Mouse (Mus musculus) ES-E14 (cell line): ENCODE measurements around the gene Rhbdf1. TPM values are rescaled to one million over a fixed set of nuclear protein-coding genes. Genes with fewer than 3 reads are reported as not detected.

Experiments used
- DNase-seq: peaks from one replicate; pipeline ENCODE4 v3.0.0-alpha.2; 2013; ENCODE audit warnings: low read depth, low spot score
- H3K27ac ChIP-seq: 2 replicates; pipeline ENCODE4 v1.5.1; 2012; ENCODE audit warnings: low read depth, mild to moderate bottlenecking, low read length, moderate library complexity, mixed read lengths; ENCODE audit not compliant: poor library complexity, insufficient read depth, severe bottlenecking
- H3K36me3 ChIP-seq: 2 replicates; pipeline ENCODE4 v1.6.1; 2012; ENCODE audit warnings: mild to moderate bottlenecking, low read length, moderate library complexity, mixed read lengths; ENCODE audit not compliant: control insufficient read depth, poor library complexity, insufficient read depth, severe bottlenecking
- H3K4me1 ChIP-seq, 2 experiments: fragments of 150-350 bp in 1 of 2; sonication (generic) in 1 of 2; 2 replicates each; pipeline ENCODE4 v1.6.1; 2012; ENCODE audit warnings: low read length in 2 of 2, mild to moderate bottlenecking in 1 of 2, mixed read lengths in 1 of 2; ENCODE audit not compliant: control insufficient read depth in 2 of 2, insufficient read depth in 2 of 2, poor library complexity in 1 of 2
- H3K4me3 ChIP-seq, 2 experiments: fragments of 150-350 bp in 1 of 2; sonication (generic) in 1 of 2; 2 replicates each; pipeline ENCODE4 v1.5.1; 2012; ENCODE audit warnings: low read length in 2 of 2, low read depth in 1 of 2, mild to moderate bottlenecking in 1 of 2, mixed read lengths in 1 of 2; ENCODE audit not compliant: insufficient read depth in 1 of 2, poor library complexity in 1 of 2, severe bottlenecking in 1 of 2
- H3K9ac ChIP-seq: 2 replicates; pipeline ENCODE4 v1.6.1; 2012; ENCODE audit warnings: low read depth, mild to moderate bottlenecking, low read length, mixed read lengths; ENCODE audit not compliant: poor library complexity, insufficient read depth, severe bottlenecking
- H3K9me3 ChIP-seq: fragments of 150-350 bp; sonication (generic); 2 replicates; pipeline ENCODE4 v1.6.1; 2012; ENCODE audit warnings: low read depth, mild to moderate bottlenecking, low read length; ENCODE audit not compliant: control insufficient read depth, insufficient read depth
- CHD2 ChIP-seq: IDR thresholded peaks from 2 replicates; pipeline ENCODE4 v1.6.1; 2014; ENCODE audit warnings: mild to moderate bottlenecking, low read depth, low read length, inconsistent platforms
- HCFC1 ChIP-seq: IDR thresholded peaks from 2 replicates; pipeline ENCODE4 v1.6.1; 2012; ENCODE audit warnings: low read length, inconsistent platforms, borderline replicate concordance; ENCODE audit not compliant: insufficient read depth
- MAFK ChIP-seq: IDR thresholded peaks from 2 replicates; pipeline ENCODE4 v1.6.1; 2014; ENCODE audit warnings: mild to moderate bottlenecking, low read depth, low read length, inconsistent platforms; ENCODE audit not compliant: insufficient read depth
- ZC3H11A ChIP-seq: IDR thresholded peaks from 2 replicates; pipeline ENCODE4 v1.6.1; 2012; ENCODE audit warnings: low read depth, mild to moderate bottlenecking, inconsistent platforms, low read length, borderline replicate concordance
- ZNF384 ChIP-seq: IDR thresholded peaks from 2 replicates; pipeline ENCODE4 v1.6.1; 2012; ENCODE audit warnings: low read depth, low read length, inconsistent platforms
- in situ Hi-C, 2 experiments: fragments of 600-800 bp; cut with MboI; formaldehyde crosslinking; loops; one replicate each; pipeline ENCODE4 v1.15.1; 2025; ENCODE audit warnings: low sequenced_read_pairs in 2 of 2, inconsistent platforms in 1 of 2; ENCODE audit not compliant: unreplicated experiment in 2 of 2
- total RNA-seq: library from RNA; depleted of rRNA; stranded (reverse); fragments of 300-350 nt; gene quantifications from 2 replicates; pipeline ENCODE4 v1.2.3, GENCODE M21; 2012

Gene Rhbdf1
- total RNA-seq, 1 experiment, result 24.8 TPM

DNA sequence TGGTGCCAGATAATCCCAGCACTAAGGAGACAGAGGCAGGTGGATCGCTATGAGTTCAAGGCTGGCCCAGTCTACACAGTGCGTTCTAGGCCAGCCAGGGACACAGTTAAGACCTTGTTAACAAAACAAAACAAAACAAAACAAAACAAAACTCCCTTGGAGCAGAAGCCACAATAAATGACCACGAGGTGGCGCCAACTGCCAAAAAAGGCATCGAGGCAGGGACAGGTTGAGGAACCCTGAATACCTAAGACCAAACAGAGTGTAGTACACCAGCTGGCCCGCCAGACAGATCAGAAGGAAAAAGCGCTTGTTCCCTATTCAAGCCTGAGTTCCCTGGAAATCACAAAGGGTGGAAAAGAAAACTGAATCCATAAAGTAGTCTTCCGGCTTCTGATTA, 5.2 kb downstream of the Rhbdf1 start:
- H3K36me3 ChIP-seq, result peaks cover 28% of the 10 kb centered on the region; the same call in 1 of the 2 replicates
- H3K4me3 ChIP-seq, result no peak overlapping the region
- H3K27ac ChIP-seq, result no peak overlapping the region
- DNase-seq, result peak; percentile 87
- no peak for TF ChIP-seq CHD2
- TF ChIP-seq ZC3H11A, result peak; percentile 32; the same call in 1 of the 2 replicates
- H3K9me3 ChIP-seq, result no peaks in the 10 kb centered on the region
- in situ Hi-C loops, result no loop called here
- no peak overlapping the region for H3K9ac ChIP-seq
- H3K4me1 ChIP-seq, result peaks cover 0 to 22% of the 10 kb centered on the region in 2 experiments; a peak in 2 of 4 replicates

DNA sequence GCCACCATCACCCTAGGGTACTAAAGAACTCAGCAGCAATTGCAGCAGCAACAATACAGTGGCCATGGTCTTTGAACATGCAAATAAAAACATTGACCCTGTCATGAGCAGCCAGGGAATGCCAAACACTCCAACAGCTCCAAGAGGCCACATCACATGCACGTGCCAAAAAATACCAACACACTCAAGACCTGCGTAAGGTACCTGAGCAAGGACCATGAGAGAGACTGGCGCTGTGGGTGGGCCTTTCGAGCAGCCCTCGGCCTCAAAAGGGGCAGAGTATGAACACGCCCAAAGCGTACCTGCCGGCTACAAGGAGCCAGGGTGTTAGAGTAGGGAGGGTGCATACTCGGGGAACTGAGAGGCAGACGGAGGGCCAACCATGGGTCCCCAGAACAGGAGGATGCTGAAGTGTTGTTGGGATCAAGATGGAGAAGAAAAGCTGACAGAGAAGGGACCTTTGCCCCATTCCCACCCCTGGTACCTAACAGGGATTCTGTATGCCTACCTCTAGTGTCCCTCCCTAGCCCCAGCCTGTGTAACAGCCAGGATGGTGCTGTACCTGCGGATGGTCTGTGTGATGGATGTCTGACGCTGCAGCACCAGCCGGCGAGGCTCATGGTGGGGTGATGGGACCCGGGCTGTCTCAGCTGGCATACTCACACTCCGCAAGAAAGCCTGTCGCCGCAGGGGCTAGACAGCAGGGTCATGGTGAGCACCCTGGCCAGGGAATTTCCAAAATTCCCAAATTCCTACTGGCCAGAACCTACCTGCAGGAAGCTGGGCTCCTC, 6.5 kb downstream of the Rhbdf1 start:
- H3K4me1 ChIP-seq, result peaks cover 2 to 23% of the 10 kb centered on the region in 2 experiments; a peak in 2 of 4 replicates
- no peak overlapping the region for H3K27ac ChIP-seq
- H3K9ac ChIP-seq, result no peak overlapping the region
- H3K9me3 ChIP-seq, result no peaks in the 10 kb centered on the region
- no peak for DNase-seq
- in situ Hi-C loops, result no loop called here
- no peak overlapping the region for H3K4me3 ChIP-seq
- TF ChIP-seq ZNF384 (no peak), MAFK (no peak), ZC3H11A (no peak), CHD2 (no peak), HCFC1 (no peak)
- H3K36me3 ChIP-seq, result peaks cover 37% of the 10 kb centered on the region; the same call in 1 of the 2 replicates

DNA sequence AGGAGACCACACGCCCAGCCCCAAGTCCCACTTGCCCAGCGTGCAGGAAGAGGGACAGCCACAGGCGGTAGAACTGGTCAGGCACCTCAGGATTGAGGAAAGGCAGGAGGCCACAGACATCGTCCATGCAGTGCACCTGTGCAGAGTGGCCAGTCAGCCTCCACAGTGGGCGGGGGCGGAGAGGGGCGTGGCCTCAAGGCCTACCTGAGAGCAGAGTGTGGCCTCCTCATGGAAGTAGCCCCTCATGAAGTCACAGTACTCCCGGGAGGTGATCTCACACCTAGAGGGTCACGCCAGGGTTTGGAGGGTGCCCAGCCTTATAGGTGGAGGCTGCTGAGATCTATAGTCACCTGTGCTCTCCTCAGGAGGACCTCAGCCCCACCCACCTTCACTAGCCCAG, 11.5 kb downstream of the Rhbdf1 start:
- no peak for TF ChIP-seq ZNF384
- no peak for TF ChIP-seq HCFC1
- DNase-seq, result no peak
- no peak overlapping the region for H3K9ac ChIP-seq
- H3K27ac ChIP-seq, result no peak overlapping the region
- in situ Hi-C loops, result no loop called here
- H3K4me1 ChIP-seq, result peaks cover 2 to 5% of the 10 kb centered on the region in 2 experiments; a peak in 2 of 4 replicates
- H3K9me3 ChIP-seq, result no peaks in the 10 kb centered on the region
- H3K4me3 ChIP-seq, result no peak overlapping the region
- peaks cover 59% of the 10 kb centered on the region; the same call in 1 of the 2 replicates for H3K36me3 ChIP-seq

DNA sequence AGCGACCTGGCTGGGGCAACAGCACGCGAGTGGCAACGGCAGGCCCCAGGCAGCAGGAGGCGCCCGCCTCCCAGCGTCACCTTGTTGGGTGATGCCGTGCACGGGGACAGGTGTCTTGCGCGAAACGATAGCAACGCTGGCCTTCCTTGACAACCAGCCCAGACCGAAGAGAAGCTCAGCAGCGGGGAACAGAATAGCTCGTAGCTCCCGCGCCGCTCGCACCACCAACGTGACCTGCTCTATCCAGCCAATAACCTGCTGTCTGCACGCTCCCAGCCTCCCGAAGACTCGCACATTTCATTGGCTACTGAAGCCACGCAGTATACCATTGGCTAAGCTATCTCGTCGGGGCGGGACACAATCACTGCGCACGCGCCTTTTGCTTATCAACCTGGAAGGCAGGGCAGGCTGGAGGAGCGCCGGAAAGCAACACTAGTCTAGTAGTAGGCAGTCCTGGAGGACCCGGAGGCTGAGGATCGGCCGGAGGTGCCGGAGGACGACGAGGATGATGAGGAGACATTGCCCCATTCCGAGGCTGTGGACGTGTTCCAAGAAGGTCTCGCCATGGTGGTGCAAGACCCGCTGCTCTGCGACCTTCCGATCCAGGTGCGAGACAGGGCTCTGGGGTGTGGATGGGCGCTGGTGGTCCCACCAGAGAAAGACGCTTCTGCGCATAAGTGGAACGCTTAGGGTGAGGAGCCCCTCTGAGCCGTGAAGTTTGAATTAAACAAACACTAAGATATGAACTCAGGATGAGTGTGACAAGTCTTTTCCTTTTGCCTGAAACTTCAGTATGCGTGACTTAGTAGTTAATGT, 16.8 kb downstream of the Rhbdf1 start, which contains the start of gene Snrnp25:
TSS of gene Snrnp25 (plus strand) at position 358 of the 816 bp plus-strand sequence.
- H3K27ac ChIP-seq, result no peak within 1 kb of the TSS; the same call in 1 of the 2 replicates
- peak; percentile 97 for DNase-seq

More for the DNA sequence above, 16.8 kb downstream of the Rhbdf1 start, which contains the start of gene Snrnp25:
- peaks cover 23% of the 10 kb centered on the region; the same call in 1 of the 2 replicates for H3K36me3 ChIP-seq
- H3K4me3 ChIP-seq, result peak within 1 kb of the TSS; percentile 78 to 81
- in situ Hi-C loops, result no loop called here
- peaks cover 0 to 3% of the 10 kb centered on the region in 2 experiments; a peak in 2 of 4 replicates for H3K4me1 ChIP-seq
- no peaks in the 10 kb centered on the region for H3K9me3 ChIP-seq
- TF ChIP-seq ZC3H11A (0 out of 2 replicates have a peak, but pooled peaks have one; percentile 15), CHD2 (peak; percentile 68; the same call in 1 of the 2 replicates), HCFC1 (no peak)
- peak within 1 kb of the TSS; percentile 77 for H3K9ac ChIP-seq
